Mouse (Mus musculus) spleen, adult 2 months (tissue): ENCODE data around the gene Shox2. TPM values are rescaled to one million over a fixed set of nuclear protein-coding genes. Genes with fewer than 3 reads are reported as not detected.

Source experiments
- DNase-seq, 2 experiments: peaks; one replicate each; pipeline versions ENCODE4 v3.0.0 to v3.0.0-alpha.2; 2012 to 2021; ENCODE audit warnings: low spot score in 2 of 2, low read depth in 1 of 2
- H3K27ac ChIP-seq: fragments of 200-500 bp; 2 replicates; pipeline ENCODE4 v1.5.1; 2012; ENCODE audit warnings: low read length, inconsistent platforms; ENCODE audit not compliant: insufficient read depth
- H3K27me3 ChIP-seq: fragments of 200-500 bp; 2 replicates; pipeline ENCODE4 v1.6.1; 2012; ENCODE audit warnings: mild to moderate bottlenecking, moderate library complexity, low read length, inconsistent platforms; ENCODE audit not compliant: control insufficient read depth, insufficient read depth
- H3K36me3 ChIP-seq: fragments of 200-500 bp; 2 replicates; pipeline ENCODE4 v1.6.1; 2012; ENCODE audit warnings: mild to moderate bottlenecking, low read length, inconsistent platforms; ENCODE audit not compliant: control insufficient read depth, insufficient read depth
- H3K4me1 ChIP-seq: fragments of 200-500 bp; 2 replicates; pipeline ENCODE4 v1.6.1; 2011; ENCODE audit warnings: inconsistent platforms; ENCODE audit not compliant: control insufficient read depth, insufficient read depth, insufficient read length
- H3K4me3 ChIP-seq: fragments of 200-500 bp; 2 replicates; pipeline ENCODE4 v1.5.1; 2011; ENCODE audit warnings: mild to moderate bottlenecking, inconsistent platforms; ENCODE audit not compliant: insufficient read depth, insufficient read length; ENCODE audit errors: extremely low read depth
- CTCF ChIP-seq: fragments of 200-500 bp; IDR thresholded peaks from 2 replicates; pipeline ENCODE4 v1.5.1; 2011; ENCODE audit warnings: mild to moderate bottlenecking, inconsistent platforms; ENCODE audit not compliant: insufficient read depth, insufficient read length, insufficient replicate concordance; ENCODE audit errors: extremely low read depth
- POLR2A ChIP-seq: fragments of 200-500 bp; IDR thresholded peaks from 2 replicates; pipeline ENCODE4 v1.6.1; 2011; ENCODE audit warnings: low read depth, low read length, inconsistent platforms
- WGBS: fragments of 180-500 bp; shearing (Covaris S2); methylation state at CpG from one replicate; pipeline ENCODE4 v1.1.7; 2018; 5-methylcytosine and 5-hydroxymethylcytosine counted together
- polyA plus RNA-seq: library from polyadenylated mRNA; depleted of rRNA; stranded (reverse); fragments of >200 nt; gene quantifications from 2 replicates; pipeline ENCODE4 v1.2.3, GENCODE M21; 2012

Gene Shox2
- polyA plus RNA-seq, 1 experiment, result not detected

GRCm38 (mm10) chr3:66980111-66980975 lies 1.2 kb downstream of the Shox2 start:
- 8% methylated on average over 29 of the region's 29 CpGs for WGBS
- H3K4me3 ChIP-seq, result peak overlapping the region; percentile 55; the same call in 1 of the 2 replicates
- no peak overlapping the region for H3K27ac ChIP-seq
- no peak for DNase-seq
- TF ChIP-seq POLR2A (no peak), CTCF (no peak)
- H3K27me3 ChIP-seq, result peaks cover 39% of the 10 kb centered on the region
- H3K4me1 ChIP-seq, result peaks cover 8% of the 10 kb centered on the region
- H3K36me3 ChIP-seq, result no peaks in the 10 kb centered on the region

- no peak for DNase-seq
- H3K27me3 ChIP-seq, result peaks cover 41% of the 10 kb centered on the region
- no peak overlapping the region for H3K27ac ChIP-seq
- peaks cover 8% of the 10 kb centered on the region for H3K4me1 ChIP-seq
- 12% methylated on average over 9 of the region's 9 CpGs for WGBS
- TF ChIP-seq POLR2A (no peak), CTCF (no peak)
- H3K4me3 ChIP-seq, result no peak overlapping the region
- H3K36me3 ChIP-seq, result no peaks in the 10 kb centered on the region
Observed at GRCm38 (mm10) chr3:66979491-66979890, 2.1 kb downstream of the Shox2 start.

- Histone ChIP-seq H3K4me3 (no peak overlapping the region), H3K27ac (no peak overlapping the region), H3K4me1 (peaks cover 9% of the 10 kb centered on the region), H3K27me3 (peaks cover 39% of the 10 kb centered on the region), H3K36me3 (no peaks in the 10 kb centered on the region)
- no peak for DNase-seq
- no peak for TF ChIP-seq CTCF
- no peak for TF ChIP-seq POLR2A
- WGBS, result 7% methylated on average over 45 of the region's 45 CpGs
Observed at GRCm38 (mm10) chr3:66978457-66979381, 2.9 kb downstream of the Shox2 start.

- DNase-seq, result no peak
- Histone ChIP-seq H3K4me1 (peaks cover 15% of the 10 kb centered on the region), H3K27ac (no peak overlapping the region), H3K4me3 (no peak overlapping the region), H3K36me3 (no peaks in the 10 kb centered on the region), H3K27me3 (peaks cover 44% of the 10 kb centered on the region)
- no peak for TF ChIP-seq POLR2A
- no peak for TF ChIP-seq CTCF
- WGBS, result 5% methylated on average over 25 of the region's 25 CpGs
Observed at GRCm38 (mm10) chr3:66977811-66978456, 3.6 kb downstream of the Shox2 start.

GRCm38 (mm10) chr3:66976889-66977615 lies 4.5 kb downstream of the Shox2 start:
- H3K27me3 ChIP-seq, result peaks cover 39% of the 10 kb centered on the region
- H3K36me3 ChIP-seq, result no peaks in the 10 kb centered on the region
- DNase-seq, result no peak
- H3K27ac ChIP-seq, result no peak overlapping the region
- TF ChIP-seq CTCF (no peak), POLR2A (no peak)
- WGBS, result 15% methylated on average over 13 of the region's 13 CpGs
- peaks cover 15% of the 10 kb centered on the region for H3K4me1 ChIP-seq
- H3K4me3 ChIP-seq, result no peak overlapping the region

- Histone ChIP-seq H3K27me3 (peaks cover 30% of the 10 kb centered on the region), H3K27ac (no peak overlapping the region), H3K4me3 (no peak overlapping the region), H3K4me1 (peaks cover 7% of the 10 kb centered on the region), H3K36me3 (no peaks in the 10 kb centered on the region)
- DNase-seq, result no peak
- TF ChIP-seq POLR2A (no peak), CTCF (no peak)
- WGBS, result 24% methylated on average over 3 of the region's 3 CpGs
Observed at GRCm38 (mm10) chr3:66974501-66974900, 7.1 kb downstream of the Shox2 start.
